Comparison of ENCODE assay signal across 25 mouse cellular contexts in genomic region chr19:40964367-40964891, GRCm38 (mm10). TPM values are rescaled to one million over a fixed set of nuclear protein-coding genes. Genes with fewer than 3 reads are reported as not detected.
A peak's percentile ranks its signal among the peaks of the same experiment; 100 is the strongest.
DNase-seq lines count a peak whose midpoint lies in the region; ATAC-seq and TF ChIP-seq lines count a peak whose summit lies in the region.
"Had no signal": no experiment of that assay in that cellular context is flagged by ENCODE, and none has a peak within 500 bp of the region (broad histone marks: within the 10 kb centered on the region; RNA-seq: fewer than 3 reads in every experiment).

No protein-coding gene starts in this region.

- no peaks in the 10 kb centered on the region for H3K27me3 ChIP-seq in embryonic facial prominence, embryonic 13.5 days
- no peaks in the 10 kb centered on the region; the same call in 1 of the 2 replicates for H3K27me3 ChIP-seq in embryonic facial prominence, embryonic 10.5 days (replicated peaks; ENCODE audit: low read depth, poor library complexity, severe bottlenecking)
- H3K27me3 ChIP-seq in lung, embryonic 16.5 days (ENCODE audit: control insufficient read depth, insufficient read depth, low read depth, low read length) = no peaks in the 10 kb centered on the region
- no peaks in the 10 kb centered on the region for H3K27me3 ChIP-seq in intestine, embryonic 16.5 days (replicated peaks; ENCODE audit: control insufficient read depth, insufficient read depth, low read length)
- H3K27me3 ChIP-seq in stomach, postnatal 0 days (ENCODE audit: control insufficient read depth, insufficient read depth, low read length) = no peaks in the 10 kb centered on the region
- H3K27me3 ChIP-seq in heart, embryonic 12.5 days (replicated peaks) = peaks cover 15% of the 10 kb centered on the region
- H3K27me3 ChIP-seq: neural tube, embryonic 13.5 days had no signal

- H3K4me1 ChIP-seq in embryonic facial prominence, embryonic 13.5 days = no peaks in the 10 kb centered on the region; the same call in 1 of the 2 replicates
- 0 out of 2 replicates have a peak, but pooled peaks cover 4% of the 10 kb centered on the region for H3K4me1 ChIP-seq in embryonic facial prominence, embryonic 10.5 days
- no peaks in the 10 kb centered on the region; the same call in 1 of the 2 replicates for H3K4me1 ChIP-seq in lung, embryonic 16.5 days (replicated peaks; ENCODE audit: control insufficient read depth, insufficient read depth, low read length)
- peaks cover 13% of the 10 kb centered on the region for H3K4me1 ChIP-seq in intestine, embryonic 16.5 days (ENCODE audit: control insufficient read depth, insufficient read depth, low read length)
- H3K4me1 ChIP-seq in stomach, postnatal 0 days (replicated peaks; ENCODE audit: control insufficient read depth, insufficient read depth) = no peaks in the 10 kb centered on the region
- H3K4me1 ChIP-seq in heart, embryonic 12.5 days (replicated peaks) = peaks cover 4% of the 10 kb centered on the region; the same call in 1 of the 2 replicates
- H3K4me1 ChIP-seq: neural tube, embryonic 13.5 days had no signal

- no peaks in the 10 kb centered on the region for H3K36me3 ChIP-seq in embryonic facial prominence, embryonic 13.5 days
- H3K36me3 ChIP-seq in embryonic facial prominence, embryonic 10.5 days (replicated peaks) = no peaks in the 10 kb centered on the region
- no peaks in the 10 kb centered on the region for H3K36me3 ChIP-seq in lung, embryonic 16.5 days (ENCODE audit: control insufficient read depth, insufficient read depth, low read length)
- no peaks in the 10 kb centered on the region for H3K36me3 ChIP-seq in intestine, embryonic 16.5 days (ENCODE audit: control insufficient read depth, insufficient read depth, low read length)
- H3K36me3 ChIP-seq in stomach, postnatal 0 days (ENCODE audit: control insufficient read depth, insufficient read depth, low read length) = no peaks in the 10 kb centered on the region
- H3K36me3 ChIP-seq in heart, embryonic 12.5 days = no peaks in the 10 kb centered on the region
- H3K36me3 ChIP-seq: heart, embryonic 10.5 days; hindbrain, embryonic 10.5 days; neural tube, embryonic 13.5 days had no signal

- no peak overlapping the region for H3K4me2 ChIP-seq in embryonic facial prominence, embryonic 13.5 days
- no peak overlapping the region for H3K4me2 ChIP-seq in lung, embryonic 16.5 days (ENCODE audit: low read depth, low read length)
- no peak overlapping the region for H3K4me2 ChIP-seq in intestine, embryonic 16.5 days (ENCODE audit: low read depth, low read length)
- H3K4me2 ChIP-seq in stomach, postnatal 0 days (replicated peaks; ENCODE audit: low read depth) = no peak overlapping the region
- no peak overlapping the region for H3K4me2 ChIP-seq in heart, embryonic 12.5 days
- H3K4me2 ChIP-seq: neural tube, embryonic 13.5 days had no signal

- TF ChIP-seq CTCF in stomach, postnatal 0 days (IDR thresholded peaks at IDR 0.05; ENCODE audit: low read depth) = no peak

- H3K9ac ChIP-seq in embryonic facial prominence, embryonic 13.5 days = no peak overlapping the region
- H3K9ac ChIP-seq in lung, embryonic 16.5 days (ENCODE audit: low read length) = no peak overlapping the region
- no peak overlapping the region for H3K9ac ChIP-seq in intestine, embryonic 16.5 days (ENCODE audit: low read depth, low read length)
- H3K9ac ChIP-seq in stomach, postnatal 0 days (ENCODE audit: low read length) = no peak overlapping the region
- H3K9ac ChIP-seq in heart, embryonic 12.5 days = no peak overlapping the region
- H3K9ac ChIP-seq: neural tube, embryonic 13.5 days had no signal

- no peaks in the 10 kb centered on the region for H3K9me3 ChIP-seq in embryonic facial prominence, embryonic 13.5 days
- H3K9me3 ChIP-seq in embryonic facial prominence, embryonic 10.5 days = no peaks in the 10 kb centered on the region
- no peaks in the 10 kb centered on the region for H3K9me3 ChIP-seq in lung, embryonic 16.5 days (ENCODE audit: control insufficient read depth, low read length)
- H3K9me3 ChIP-seq in intestine, embryonic 16.5 days (ENCODE audit: control insufficient read depth, low read length) = no peaks in the 10 kb centered on the region
- H3K9me3 ChIP-seq in stomach, postnatal 0 days (ENCODE audit: control insufficient read depth, low read length) = no peaks in the 10 kb centered on the region
- H3K9me3 ChIP-seq in heart, embryonic 12.5 days (replicated peaks) = no peaks in the 10 kb centered on the region
- H3K9me3 ChIP-seq: heart, embryonic 10.5 days; hindbrain, embryonic 10.5 days; neural tube, embryonic 13.5 days had no signal

- TF ChIP-seq EP300 in stomach, postnatal 0 days (optimal IDR thresholded peaks at IDR 0.05) = no peak

- H3K27ac ChIP-seq in embryonic facial prominence, embryonic 13.5 days = 0 out of 2 replicates have a peak overlapping the region, but pooled peaks have one; percentile 16
- no peak overlapping the region for H3K27ac ChIP-seq in embryonic facial prominence, embryonic 10.5 days (replicated peaks)
- H3K27ac ChIP-seq in lung, embryonic 16.5 days (ENCODE audit: low read length) = peak overlapping the region; percentile 35
- peak overlapping the region; percentile 59 for H3K27ac ChIP-seq in intestine, embryonic 16.5 days (ENCODE audit: low read length)
- H3K27ac ChIP-seq in stomach, postnatal 0 days (replicated peaks) = no peak overlapping the region
- H3K27ac ChIP-seq in heart, embryonic 12.5 days (ENCODE audit: poor library complexity, severe bottlenecking) = no peak overlapping the region
- H3K27ac ChIP-seq: heart, embryonic 10.5 days; hindbrain, embryonic 10.5 days; layer of hippocampus, adult 2 months; neural tube, embryonic 13.5 days had no signal

- ATAC-seq in embryonic facial prominence, embryonic 13.5 days (ENCODE audit: insufficient number of reproducible peaks, insufficient read depth, low FRiP score, low TSS enrichment, low read depth) = no peak
- peak; percentile 57 for ATAC-seq in lung, embryonic 16.5 days (ENCODE audit: low read depth)
- peak; percentile 61 for ATAC-seq in intestine, embryonic 16.5 days
- peak; percentile 42 for ATAC-seq in stomach, postnatal 0 days (ENCODE audit: low FRiP score, low TSS enrichment)
- ATAC-seq in heart, embryonic 12.5 days (ENCODE audit: insufficient number of reproducible peaks, low FRiP score) = no peak
- ATAC-seq: forebrain, embryonic 14.5 days; hindbrain, embryonic 16.5 days; midbrain, embryonic 16.5 days had no signal

- DNase-seq in embryonic facial prominence, embryonic 10.5 days (ENCODE audit: low spot score) = no peak
- no peak for DNase-seq in lung, postnatal 14 days
- no peak for DNase-seq in stomach, postnatal 0 days (ENCODE audit: low spot score)
- no peak for DNase-seq in left cerebral cortex, adult 18-20 months (ENCODE audit: low spot score in 2 of 2)
- DNase-seq: adrenal gland, postnatal 14 days; cerebellum, adult 11 months; cerebellum, adult 9-11 months; heart, postnatal 10 days; kidney, adult 2 months; kidney, postnatal 25 days; layer of hippocampus, postnatal 36 days; liver; retina, postnatal 1 day had no signal

- no peak overlapping the region for H3K4me3 ChIP-seq in embryonic facial prominence, embryonic 13.5 days
- no peak overlapping the region for H3K4me3 ChIP-seq in embryonic facial prominence, embryonic 10.5 days
- no peak overlapping the region for H3K4me3 ChIP-seq in lung, embryonic 16.5 days (ENCODE audit: low read length)
- no peak overlapping the region for H3K4me3 ChIP-seq in intestine, embryonic 16.5 days (ENCODE audit: low read length)
- no peak overlapping the region for H3K4me3 ChIP-seq in stomach, postnatal 0 days (ENCODE audit: low read depth, low read length)
- H3K4me3 ChIP-seq in heart, embryonic 12.5 days = no peak overlapping the region
- H3K4me3 ChIP-seq: heart, embryonic 10.5 days; hindbrain, embryonic 10.5 days; layer of hippocampus, adult 2 months; myocyte; neural tube, embryonic 13.5 days had no signal

- WGBS in embryonic facial prominence, embryonic 13.5 days = 59% methylated on average over 3 of the region's 3 CpGs
- 78% methylated on average over 3 of the region's 3 CpGs for WGBS in embryonic facial prominence, embryonic 10.5 days
- 54% methylated on average over 3 of the region's 3 CpGs for WGBS in lung, embryonic 16.5 days
- 51% methylated on average over 3 of the region's 3 CpGs for WGBS in intestine, embryonic 16.5 days
- WGBS in stomach, postnatal 0 days = 55% methylated on average over 3 of the region's 3 CpGs
- WGBS in heart, embryonic 12.5 days = 56% methylated on average over 3 of the region's 3 CpGs

RNA-seq across cellular contexts. Expression of gene Blnk, which starts 29.9 kb away (rescaled TPM):
- 2.2 and 2.9 TPM in 2 replicates for polyA plus RNA-seq in embryonic facial prominence, embryonic 13.5 days (2015; fragmentation: Nextera tagmentation; extraction: Ambion mirVana)
- 0.09 and 0.59 TPM in 2 replicates for polyA plus RNA-seq in embryonic facial prominence, embryonic 10.5 days (2016; fragmentation: Nextera tagmentation; extraction: Ambion mirVana)
- 0.64 and 0.69 TPM in 2 replicates for polyA plus RNA-seq in lung, embryonic 16.5 days (2015; fragmentation: Nextera tagmentation; extraction: Ambion mirVana)
- 22.6 and 27.3 TPM in 2 replicates for polyA plus RNA-seq in intestine, embryonic 16.5 days (2015; fragmentation: Nextera tagmentation; extraction: Ambion mirVana)
- 8.7 and 9.9 TPM in 2 replicates for polyA plus RNA-seq in stomach, postnatal 0 days (2015; fragmentation: Nextera tagmentation; extraction: Ambion mirVana)
- 10 to 100 TPM in 1 of 2 experiments, 1 to 10 TPM in 1; 7.0 to 10.5 TPM for total RNA-seq in left cerebral cortex, adult 18-20 months (2021)
- 0.14 and 0.19 TPM in 2 replicates for polyA plus RNA-seq in heart, embryonic 12.5 days (2016; fragmentation: Nextera tagmentation; extraction: Ambion mirVana)

Comparison
In these comparisons a context has a peak if more than half of its experiments do, and no peak if none do; other contexts are left out.
1. H3K27ac ChIP-seq: peak in embryonic facial prominence, embryonic 13.5 days (single experiment), lung, embryonic 16.5 days (single experiment) and intestine, embryonic 16.5 days (single experiment); none in embryonic facial prominence, embryonic 10.5 days (single experiment), stomach, postnatal 0 days (single experiment) and heart, embryonic 12.5 days (single experiment).
2. ATAC-seq: peak in lung, embryonic 16.5 days (single experiment), intestine, embryonic 16.5 days (single experiment) and stomach, postnatal 0 days (single experiment); none in embryonic facial prominence, embryonic 13.5 days (single experiment) and heart, embryonic 12.5 days (single experiment).